Mouse (Mus musculus): ENCODE measurements around the gene Zfp213. TPM values are rescaled to one million over a fixed set of nuclear protein-coding genes. Genes with fewer than 3 reads are reported as not detected.
"Not testable (repeated sequence)": the region's sequence is repeated elsewhere in the genome, so short reads cannot be mapped to it uniquely, and the experiment has no call there.

The Zfp213 gene
- polyA plus RNA-seq, 1 experiment from 2014 or later = 16.0 TPM

DNA sequence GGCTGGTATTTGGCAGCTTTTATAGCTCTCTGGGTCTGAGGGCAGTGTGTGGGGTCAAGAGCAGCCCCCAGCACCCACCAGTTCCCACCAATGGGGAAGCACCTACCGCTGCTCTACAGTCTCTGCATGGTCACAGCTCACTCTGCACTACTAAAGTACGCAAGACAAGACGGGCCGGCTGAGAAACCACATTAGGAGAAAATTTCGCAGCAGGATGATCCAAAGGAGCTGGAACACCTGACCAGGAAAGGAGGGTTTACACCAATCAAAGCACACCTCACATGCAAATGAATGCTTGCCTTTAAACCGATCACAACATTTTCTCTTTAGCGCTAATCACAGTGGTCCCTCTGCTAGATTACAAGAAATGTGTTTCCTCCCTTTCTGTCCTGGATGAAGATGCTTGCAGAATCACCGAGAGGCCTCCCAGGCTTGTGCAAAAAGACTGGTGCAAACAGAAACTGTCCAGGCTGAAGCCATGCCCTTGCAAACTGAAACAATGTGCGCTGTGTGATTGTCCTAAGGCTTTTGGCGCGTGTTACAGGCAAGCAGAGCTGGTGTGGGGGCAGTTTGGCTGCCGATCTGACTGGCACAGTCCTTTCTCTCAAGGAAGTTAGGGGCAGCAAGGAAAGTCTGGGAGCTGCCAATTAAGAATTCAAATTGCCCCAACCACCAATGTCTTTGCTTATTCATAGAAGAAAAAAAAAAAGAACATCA, 21.9 kb downstream of the Zfp213 start:
- no peak for ATAC-seq (ENCODE audit: low FRiP score)
- H3K27me3 ChIP-seq (replicated peaks) = peaks cover 50% of the 10 kb centered on the region
- H3K9ac ChIP-seq (replicated peaks) = no peak overlapping the region; the same call in 1 of the 2 replicates
- peak overlapping the region; percentile 43 for H3K4me2 ChIP-seq
- WGBS = 13% methylated on average over 12 of the region's 12 CpGs
- H3K4me3 ChIP-seq (replicated peaks) = peak overlapping the region; percentile 15; the same call in 1 of the 2 replicates
- H3K27ac ChIP-seq (replicated peaks) = no peak overlapping the region
- no peaks in the 10 kb centered on the region for H3K36me3 ChIP-seq
- peaks cover 21% of the 10 kb centered on the region for H3K4me1 ChIP-seq
- no peaks in the 10 kb centered on the region for H3K9me3 ChIP-seq (replicated peaks)

GRCm38 (mm10) chr17:23540605-23541475, 23.2 kb downstream of the Zfp213 start:
- Histone ChIP-seq H3K9me3 (replicated peaks) (no peaks in the 10 kb centered on the region), H3K4me2 (peak overlapping the region; percentile 19), H3K9ac (replicated peaks) (no peak overlapping the region), H3K27ac (replicated peaks) (no peak overlapping the region), H3K36me3 (no peaks in the 10 kb centered on the region), H3K4me3 (replicated peaks) (peak overlapping the region; percentile 21; the same call in 1 of the 2 replicates), H3K4me1 (peaks cover 21% of the 10 kb centered on the region), H3K27me3 (replicated peaks) (peaks cover 53% of the 10 kb centered on the region)
- WGBS = 13% methylated on average over 31 of the region's 31 CpGs
- ATAC-seq (ENCODE audit: low FRiP score) = peak; percentile 26; the same call in 1 of the 2 replicates

- Histone ChIP-seq H3K27me3 (replicated peaks) (peaks cover 53% of the 10 kb centered on the region), H3K4me1 (peaks cover 21% of the 10 kb centered on the region), H3K27ac (replicated peaks) (no peak overlapping the region), H3K9ac (replicated peaks) (no peak overlapping the region), H3K36me3 (no peaks in the 10 kb centered on the region), H3K4me3 (replicated peaks) (no peak overlapping the region), H3K4me2 (peak overlapping the region; percentile 19; the same call in 1 of the 2 replicates), H3K9me3 (replicated peaks) (no peaks in the 10 kb centered on the region)
- no peak for ATAC-seq (ENCODE audit: low FRiP score)
- WGBS = 33% methylated on average over 3 of the region's 3 CpGs
Measured at GRCm38 (mm10) chr17:23540106-23540505, 23.9 kb downstream of the Zfp213 start.

DNA sequence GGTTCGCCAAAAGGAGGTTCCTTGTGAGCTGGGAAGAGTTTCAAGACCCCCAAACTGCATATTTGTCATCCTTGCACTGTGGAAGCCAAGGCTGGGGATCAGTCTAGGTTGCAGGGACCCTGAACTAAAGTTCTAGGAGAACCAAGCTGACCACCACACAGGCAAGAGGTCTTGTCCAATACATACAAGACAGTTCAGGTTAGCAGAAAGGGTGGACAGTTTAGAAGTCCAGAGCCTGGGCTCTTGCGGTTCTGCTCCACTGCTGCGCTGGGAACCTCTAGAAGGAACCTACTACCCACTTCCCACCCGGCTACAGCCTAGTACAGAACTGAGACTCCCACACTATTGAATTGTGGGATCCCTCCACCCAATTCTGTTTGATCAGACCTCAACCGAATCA, 24.4 kb downstream of the Zfp213 start:
- no peak overlapping the region for H3K4me2 ChIP-seq
- no peak overlapping the region for H3K27ac ChIP-seq (replicated peaks)
- no peaks in the 10 kb centered on the region for H3K9me3 ChIP-seq (replicated peaks)
- ATAC-seq (ENCODE audit: low FRiP score) = no peak
- no peak overlapping the region for H3K9ac ChIP-seq (replicated peaks)
- H3K36me3 ChIP-seq = no peaks in the 10 kb centered on the region
- no peak overlapping the region for H3K4me3 ChIP-seq (replicated peaks)
- H3K4me1 ChIP-seq = peaks cover 24% of the 10 kb centered on the region
- WGBS = 90% methylated on average over 5 of the region's 5 CpGs
- H3K27me3 ChIP-seq (replicated peaks) = peaks cover 58% of the 10 kb centered on the region

- Histone ChIP-seq H3K4me1 (peaks cover 24% of the 10 kb centered on the region), H3K9me3 (replicated peaks) (no peaks in the 10 kb centered on the region), H3K4me2 (peak overlapping the region; percentile 61), H3K27ac (replicated peaks) (no peak overlapping the region), H3K36me3 (no peaks in the 10 kb centered on the region), H3K9ac (replicated peaks) (peak overlapping the region; percentile 28; the same call in 1 of the 2 replicates), H3K4me3 (replicated peaks) (peak overlapping the region; percentile 39), H3K27me3 (replicated peaks) (peaks cover 64% of the 10 kb centered on the region)
- WGBS = 7% methylated on average over 21 of the region's 21 CpGs
- ATAC-seq (ENCODE audit: low FRiP score) = no peak
Measured at GRCm38 (mm10) chr17:23538299-23539015, 25.6 kb downstream of the Zfp213 start.

- no peak overlapping the region for H3K27ac ChIP-seq (replicated peaks)
- H3K4me1 ChIP-seq = peaks cover 24% of the 10 kb centered on the region
- no peaks in the 10 kb centered on the region for H3K36me3 ChIP-seq
- H3K27me3 ChIP-seq (replicated peaks) = peaks cover 61% of the 10 kb centered on the region
- WGBS = 5% methylated on average over 27 of the region's 27 CpGs
- peak overlapping the region; percentile 28; the same call in 1 of the 2 replicates for H3K9ac ChIP-seq (replicated peaks)
- no peaks in the 10 kb centered on the region for H3K9me3 ChIP-seq (replicated peaks)
- ATAC-seq (ENCODE audit: low FRiP score) = no peak
- peak overlapping the region; percentile 61 for H3K4me2 ChIP-seq
- H3K4me3 ChIP-seq (replicated peaks) = peak overlapping the region; percentile 39
Measured at GRCm38 (mm10) chr17:23537554-23538255, 26.3 kb downstream of the Zfp213 start.

DNA sequence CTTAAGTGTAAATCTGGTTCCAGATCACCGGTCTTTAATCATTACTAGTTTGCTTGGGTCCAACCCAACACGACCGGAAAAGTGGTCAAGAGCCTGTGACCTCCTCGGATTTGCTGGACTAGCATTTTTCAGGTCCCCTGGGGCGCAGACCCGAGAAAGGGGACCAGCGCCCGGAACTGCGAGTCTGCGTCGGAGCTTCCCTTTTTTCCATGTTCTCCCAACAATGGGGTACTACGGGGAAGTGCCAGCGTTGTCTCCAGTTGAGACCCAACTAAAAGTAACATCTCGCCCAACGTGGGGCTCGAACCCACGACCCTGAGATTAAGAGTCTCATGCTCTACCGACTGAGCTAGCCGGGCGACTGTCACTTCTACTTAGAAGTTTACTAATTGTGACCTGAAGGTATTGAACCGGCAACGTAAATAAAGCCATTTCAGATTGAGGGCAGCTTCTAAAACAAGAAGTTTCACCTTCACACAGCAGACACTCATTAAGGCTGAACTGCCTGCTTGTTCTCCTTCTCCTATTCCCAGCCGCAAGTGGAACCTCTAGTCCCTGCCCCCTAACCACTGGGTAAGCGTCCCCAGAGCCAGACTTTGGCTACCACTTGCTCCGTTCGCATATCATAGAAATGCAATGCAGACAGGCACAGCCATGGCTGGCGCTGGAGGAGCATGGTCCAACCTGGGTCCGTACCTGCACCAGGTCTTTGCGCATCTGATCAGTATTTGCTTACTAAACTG, 28.8 kb downstream of the Zfp213 start:
- Histone ChIP-seq H3K27me3 (replicated peaks) (peaks cover 48% of the 10 kb centered on the region), H3K4me3 (replicated peaks) (0 out of 2 replicates have a peak overlapping the region, but pooled peaks have one; percentile 9), H3K4me2 (peak overlapping the region; percentile 26), H3K4me1 (peaks cover 15% of the 10 kb centered on the region)
- H3K9me3 ChIP-seq (replicated peaks); H3K36me3 ChIP-seq; H3K9ac ChIP-seq (replicated peaks); H3K27ac ChIP-seq (replicated peaks); ATAC-seq (ENCODE audit: low FRiP score): not testable (repeated sequence)
- 3% methylated on average over 17 of the region's 29 CpGs for WGBS

- ATAC-seq (ENCODE audit: low FRiP score); H3K9me3 ChIP-seq (replicated peaks); H3K36me3 ChIP-seq; H3K27ac ChIP-seq (replicated peaks); H3K4me2 ChIP-seq; H3K4me3 ChIP-seq (replicated peaks); H3K9ac ChIP-seq (replicated peaks): not testable (repeated sequence)
- Histone ChIP-seq H3K4me1 (peaks cover 15% of the 10 kb centered on the region), H3K27me3 (replicated peaks) (peaks cover 35% of the 10 kb centered on the region)
- 6% methylated on average over 12 of the region's 23 CpGs for WGBS
Measured at GRCm38 (mm10) chr17:23533591-23534490, 30.2 kb downstream of the Zfp213 start.

DNA sequence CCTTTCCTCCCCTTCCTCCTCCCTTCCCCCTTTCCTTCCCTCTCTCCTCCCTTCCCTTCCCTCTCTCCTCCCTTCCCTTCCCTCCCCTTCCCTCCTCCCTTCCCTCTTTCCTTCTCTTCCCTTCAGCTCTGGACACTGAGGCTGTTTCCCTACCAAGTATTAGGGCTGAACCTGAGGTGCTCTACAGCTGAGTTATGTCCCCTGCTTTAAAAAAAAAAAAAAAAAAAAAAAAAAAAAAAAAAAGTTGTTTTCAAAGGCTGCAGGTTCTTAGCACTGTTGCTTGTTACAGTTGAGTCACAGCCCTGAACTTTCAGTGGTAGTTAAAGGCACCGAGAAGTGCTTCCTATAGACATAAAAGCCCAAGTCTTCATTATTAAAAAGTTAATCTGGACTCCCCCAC, 32.6 kb downstream of the Zfp213 start:
- not testable (repeated sequence) for H3K36me3 ChIP-seq; H3K4me3 ChIP-seq (replicated peaks); H3K4me2 ChIP-seq; H3K27ac ChIP-seq (replicated peaks); H3K9ac ChIP-seq (replicated peaks); ATAC-seq (ENCODE audit: low FRiP score); H3K9me3 ChIP-seq (replicated peaks); H3K4me1 ChIP-seq
- H3K27me3 ChIP-seq (replicated peaks) = peaks cover 17% of the 10 kb centered on the region
- 28% methylated on average over 1 of the region's 1 CpGs for WGBS
